Mouse (Mus musculus): ENCODE data around the gene Slc11a2.
"Not testable (repeated sequence)": the region's sequence is repeated elsewhere in the genome, so short reads cannot be mapped to it uniquely, and the experiment has no call there.

Gene Slc11a2

GRCm38 (mm10) chr15:100352711-100353250 lies 72.1 kb downstream of the Slc11a2 start, which contains the start of the genes Methig1 and Mettl7a2:
Methig1 (plus strand) TSS chr15:100353149.
Mettl7a2 (plus strand) TSS chr15:100353200.
- DNase-seq (ENCODE audit: low spot score in 2 of 2) = no peak

DNA sequence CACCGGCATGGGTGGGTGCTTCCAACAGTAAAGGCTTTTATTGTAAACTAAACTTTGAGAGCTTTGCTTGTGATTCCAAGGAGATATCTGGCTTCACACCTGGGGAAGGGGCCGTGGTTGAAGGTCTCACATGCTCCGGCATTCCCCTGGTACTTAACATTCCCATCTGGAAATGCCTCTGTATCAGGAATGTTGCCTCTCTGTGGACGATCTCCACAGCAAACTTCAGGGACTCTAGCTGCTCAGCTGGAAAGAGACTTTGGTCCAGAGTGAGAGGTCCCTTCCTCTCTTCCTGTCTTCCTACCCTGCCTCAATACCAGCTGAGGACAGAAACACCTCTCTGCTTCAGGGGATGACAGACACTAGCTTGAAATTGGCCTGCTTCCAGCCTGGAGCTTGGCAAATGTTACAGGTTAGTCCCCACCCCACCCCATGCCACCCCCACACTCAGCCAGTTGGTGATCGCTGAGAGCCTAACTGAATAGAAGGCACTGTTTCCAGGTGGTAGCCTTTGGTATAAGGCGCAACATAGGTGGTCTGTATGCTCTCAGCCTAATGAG lies 73.3 kb downstream of the Slc11a2 start:
- no peak for DNase-seq (ENCODE audit: low spot score in 2 of 2)

GRCm38 (mm10) chr15:100349496-100349895 lies 75.4 kb downstream of the Slc11a2 start:
- no peak for DNase-seq (ENCODE audit: low spot score in 2 of 2)

- no peak for DNase-seq (ENCODE audit: low spot score in 2 of 2)
These were observed 78.1 kb downstream of the Slc11a2 start for GRCm38 (mm10) chr15:100346761-100347160.

DNA sequence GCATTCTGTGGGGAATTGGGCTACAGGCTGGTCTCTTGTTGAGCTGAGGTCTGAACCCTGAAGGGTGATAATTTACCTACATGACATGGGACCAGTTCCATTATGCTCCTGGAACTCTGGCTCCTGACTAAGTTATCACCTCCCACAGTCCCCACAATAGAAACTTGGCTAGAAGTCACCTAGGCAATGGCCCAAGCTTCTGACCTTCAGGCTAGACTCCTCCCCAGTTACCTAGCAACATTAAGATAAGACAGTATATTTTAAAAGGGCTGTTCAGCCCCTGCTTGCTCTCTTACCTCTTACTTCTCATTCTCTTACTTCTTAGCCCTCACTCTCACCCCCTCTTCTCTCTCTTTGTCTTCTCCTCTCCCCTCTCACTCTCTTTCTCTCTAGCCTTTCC lies 79.4 kb downstream of the Slc11a2 start:
- DNase-seq (ENCODE audit: low spot score in 2 of 2) = no peak

DNA sequence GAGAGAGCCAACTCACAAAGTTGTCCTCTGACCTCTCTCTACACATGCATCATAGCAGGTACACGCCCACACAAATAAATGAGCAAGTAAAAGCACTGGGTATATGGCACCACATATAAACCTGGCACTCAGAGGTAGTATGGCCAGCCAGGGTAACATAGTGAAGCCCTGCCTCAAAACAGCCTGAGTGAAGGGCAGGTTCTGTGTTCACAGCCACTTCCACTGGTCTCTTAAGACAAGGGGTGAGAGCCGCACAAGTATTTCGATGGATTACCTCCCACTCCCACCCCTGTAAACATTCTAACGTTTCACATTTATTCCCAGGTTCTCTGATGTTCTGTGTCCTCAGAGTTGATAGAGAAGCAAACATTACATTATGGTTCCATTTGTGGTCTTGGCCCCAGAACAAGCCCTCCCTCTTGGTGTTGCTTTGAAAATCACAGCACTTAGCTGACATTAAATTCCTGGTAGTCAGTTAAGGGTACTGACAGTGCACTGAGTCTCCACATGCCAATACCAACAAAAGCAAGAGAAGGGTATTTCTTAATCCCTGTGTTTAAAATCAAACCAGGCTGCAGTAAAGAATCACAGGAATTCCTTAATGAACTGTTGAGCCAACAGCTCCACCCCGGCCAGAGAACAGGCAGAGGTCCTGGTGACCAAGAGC lies 83.4 kb downstream of the Slc11a2 start:
- not testable (repeated sequence) for DNase-seq (ENCODE audit: low spot score in 2 of 2)
